Mouse (Mus musculus) hindbrain, postnatal 0 days (tissue): Measurements from ENCODE around the gene Sardh. TPM values are rescaled to one million over a fixed set of nuclear protein-coding genes. Genes with fewer than 3 reads are reported as not detected.

Experiments used
- ATAC-seq: fragments of 200-750 bp; cut with Nextera tagmentation; 2 replicates; pipeline ENCODE4 v1.8.0; 2017; ENCODE audit warnings: mild to moderate bottlenecking, moderate TSS enrichment, moderate library complexity
- DNase-seq: peaks from one replicate; pipeline ENCODE4 v3.0.0-alpha.2; 2015; ENCODE audit warnings: low spot score
- H3K27ac ChIP-seq: fragments of 300-500 bp; sonication (generic); 2 replicates; pipeline ENCODE4 v1.5.1; 2014; ENCODE audit warnings: mild to moderate bottlenecking
- H3K27me3 ChIP-seq: fragments of 300-500 bp; sonication (generic); 2 replicates; pipeline ENCODE4 v1.6.1; 2014; ENCODE audit warnings: low read length, mixed read lengths; ENCODE audit not compliant: insufficient read depth
- H3K36me3 ChIP-seq: fragments of 300-500 bp; sonication (generic); 2 replicates; pipeline ENCODE4 v1.6.1; 2014; ENCODE audit warnings: low read length, mixed read lengths; ENCODE audit not compliant: insufficient read depth
- H3K4me1 ChIP-seq: fragments of 300-500 bp; sonication (generic); 2 replicates; pipeline ENCODE4 v1.6.1; 2014; ENCODE audit warnings: antibody characterized with exemption, low read length, mixed read lengths; ENCODE audit not compliant: insufficient read depth
- H3K4me2 ChIP-seq: fragments of 300-500 bp; sonication (generic); 2 replicates; pipeline ENCODE4 v1.6.1; 2014; ENCODE audit warnings: low read depth, mild to moderate bottlenecking, low read length, moderate library complexity, mixed read lengths
- H3K4me3 ChIP-seq: fragments of 300-500 bp; sonication (generic); 2 replicates; pipeline ENCODE4 v1.5.1; 2014; ENCODE audit warnings: low read length
- H3K9ac ChIP-seq: fragments of 300-500 bp; sonication (generic); replicated peaks from 2 replicates; pipeline ENCODE4 v1.6.1; 2014; ENCODE audit warnings: mild to moderate bottlenecking, low read length, moderate library complexity, mixed read lengths
- H3K9me3 ChIP-seq: fragments of 300-500 bp; sonication (generic); 2 replicates; pipeline ENCODE4 v1.6.1; 2016; ENCODE audit warnings: low read length, mixed read lengths
- CTCF ChIP-seq: IDR thresholded peaks from 2 replicates; pipeline ENCODE4 v1.5.1; 2016; ENCODE audit warnings: antibody characterized with exemption, control low read depth, low read depth
- WGBS: fragments of 180-500 bp; shearing (Covaris S2); extraction: QIAGEN DNeasy Blood & Tissue Kit; methylation state at CpG from one replicate; pipeline ENCODE4 v1.1.7; 2014; 5-methylcytosine and 5-hydroxymethylcytosine counted together
- polyA plus RNA-seq: library from polyadenylated mRNA; unstranded; fragments of >200 nt; fragmentation: Nextera tagmentation; extraction: Ambion mirVana; gene quantifications from 2 replicates; pipeline ENCODE4 v1.2.1, GENCODE M21; 2015
- total RNA-seq: library from RNA; depleted of rRNA; stranded (reverse); fragments of >200 nt; gene quantifications from 2 replicates; pipeline ENCODE4 v1.2.3, GENCODE M21; 2014

The Sardh gene
- total and polyA plus RNA-seq, 2 experiments from 2014 or later, result 10.4 to 22.3 TPM

DNA sequence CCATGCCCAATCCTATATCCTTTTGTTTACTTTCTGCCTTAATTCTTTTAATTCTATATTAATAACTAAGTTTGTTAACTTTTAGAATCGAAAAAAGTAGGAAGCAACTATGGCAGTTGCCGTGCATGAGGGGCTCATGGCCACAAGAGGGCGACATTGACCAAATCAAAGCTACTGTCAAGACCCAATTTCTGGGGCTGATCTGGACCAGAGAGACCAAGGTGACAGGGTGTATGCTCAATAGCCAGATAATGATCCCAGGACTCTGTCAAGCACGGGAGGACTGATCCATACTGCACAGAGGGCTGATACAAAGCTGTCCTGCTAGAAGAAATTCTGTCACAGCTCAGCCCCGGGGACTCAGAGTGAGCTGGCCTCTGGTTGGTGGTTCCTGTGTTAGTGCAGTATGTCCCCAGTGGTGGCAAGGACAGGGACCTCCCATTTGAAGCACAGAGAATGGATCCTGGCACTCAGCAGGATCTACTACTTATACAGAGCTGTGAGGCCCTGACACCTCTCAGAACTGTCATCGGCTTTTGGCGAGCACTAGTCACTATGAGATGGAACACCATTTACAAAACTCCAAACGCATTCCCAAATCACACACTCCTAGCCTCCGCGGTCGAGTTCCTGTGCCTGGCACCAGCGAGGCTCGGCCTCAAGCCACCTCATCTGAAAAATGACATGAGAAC is 32.9 kb upstream of the Sardh start:
- Histone ChIP-seq H3K27ac (no peak overlapping the region), H3K4me1 (no peaks in the 10 kb centered on the region), H3K27me3 (no peaks in the 10 kb centered on the region), H3K36me3 (peaks cover 17% of the 10 kb centered on the region; the same call in 1 of the 2 replicates), H3K4me3 (no peak overlapping the region), H3K9me3 (no peaks in the 10 kb centered on the region), H3K4me2 (no peak overlapping the region), H3K9ac (no peak overlapping the region)
- peak; percentile 69; the same call in 1 of the 2 replicates for ATAC-seq
- DNase-seq, result peak; percentile 90
- WGBS, result 69% methylated on average over 13 of the region's 13 CpGs
- TF ChIP-seq CTCF, result peak; percentile 89

- H3K4me3 ChIP-seq, result no peak overlapping the region
- WGBS, result 92% methylated on average over 7 of the region's 7 CpGs
- no peak overlapping the region for H3K4me2 ChIP-seq
- DNase-seq, result no peak
- H3K27ac ChIP-seq, result no peak overlapping the region
- H3K9me3 ChIP-seq, result no peaks in the 10 kb centered on the region
- no peak for TF ChIP-seq CTCF
- no peaks in the 10 kb centered on the region for H3K4me1 ChIP-seq
- no peaks in the 10 kb centered on the region for H3K27me3 ChIP-seq
- ATAC-seq, result no peak
- H3K36me3 ChIP-seq, result peaks cover 24% of the 10 kb centered on the region
- no peak overlapping the region for H3K9ac ChIP-seq
Measured at GRCm38 (mm10) chr2:27278859-27279258, 30.7 kb upstream of the Sardh start.

DNA sequence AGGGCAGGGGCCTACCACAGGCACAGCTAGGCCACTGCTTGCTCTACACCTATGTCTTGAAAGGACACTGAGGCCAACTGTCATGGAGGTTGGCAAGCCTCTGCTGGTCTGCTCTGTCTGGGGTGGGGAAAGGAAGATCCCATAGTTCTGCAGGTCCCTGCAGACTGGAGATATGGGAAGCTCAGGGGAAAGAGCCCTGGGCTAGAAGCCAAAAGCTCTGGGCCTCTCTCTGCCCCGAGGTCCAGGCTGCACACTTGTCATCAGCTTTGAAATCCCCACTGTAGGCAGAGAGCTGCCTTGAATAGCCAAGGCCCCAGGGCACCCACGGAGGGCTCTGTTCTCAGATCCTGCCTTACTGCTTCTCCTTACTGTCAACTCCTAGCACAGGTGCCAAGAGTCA is 20.2 kb upstream of the Sardh start:
- TF ChIP-seq CTCF, result no peak
- H3K36me3 ChIP-seq, result peaks cover 31% of the 10 kb centered on the region; the same call in 1 of the 2 replicates
- WGBS, result 59% methylated on average over 2 of the region's 2 CpGs

GRCm38 (mm10) chr2:27265819-27266218 is 17.7 kb upstream of the Sardh start:
- no peak for TF ChIP-seq CTCF
- H3K4me3 ChIP-seq, result no peak overlapping the region
- ATAC-seq (no peak), DNase-seq (no peak)
- no peaks in the 10 kb centered on the region for H3K27me3 ChIP-seq
- no peaks in the 10 kb centered on the region for H3K9me3 ChIP-seq
- peaks cover 29% of the 10 kb centered on the region; the same call in 1 of the 2 replicates for H3K36me3 ChIP-seq
- H3K9ac ChIP-seq, result no peak overlapping the region
- H3K27ac ChIP-seq, result no peak overlapping the region
- H3K4me1 ChIP-seq, result no peaks in the 10 kb centered on the region
- H3K4me2 ChIP-seq, result no peak overlapping the region
- 93% methylated on average over 3 of the region's 3 CpGs for WGBS

More for the DNA sequence above, 20.2 kb upstream of the Sardh start:
- no peak overlapping the region for H3K4me3 ChIP-seq
- no peak for DNase-seq
- H3K9me3 ChIP-seq, result no peaks in the 10 kb centered on the region
- no peak overlapping the region for H3K27ac ChIP-seq
- no peak for ATAC-seq
- H3K4me1 ChIP-seq, result no peaks in the 10 kb centered on the region
- H3K9ac ChIP-seq, result no peak overlapping the region
- no peaks in the 10 kb centered on the region for H3K27me3 ChIP-seq
- no peak overlapping the region for H3K4me2 ChIP-seq

DNA sequence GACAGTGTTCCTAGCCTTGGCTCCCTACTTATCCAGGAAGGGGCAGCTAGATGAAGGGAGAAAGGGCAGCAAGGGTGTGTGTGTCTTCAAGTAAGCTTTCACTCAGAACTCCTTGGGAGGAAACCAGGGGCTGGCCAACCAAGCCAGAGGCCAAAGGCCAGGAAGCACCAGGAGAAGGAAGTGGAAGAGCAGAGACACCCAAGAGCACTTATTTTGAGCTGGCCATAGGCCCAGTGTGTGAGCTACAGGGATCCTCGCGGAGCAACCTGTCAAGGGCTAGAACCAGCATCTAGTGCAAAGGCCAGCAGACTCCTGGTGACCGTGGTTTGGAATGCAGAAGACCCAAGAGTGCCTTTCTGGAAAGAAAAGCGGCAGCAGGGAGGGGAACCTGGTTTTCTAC is 14.8 kb upstream of the Sardh start:
- no peak overlapping the region for H3K27ac ChIP-seq
- H3K9ac ChIP-seq, result no peak overlapping the region
- no peak overlapping the region for H3K4me3 ChIP-seq
- DNase-seq, result no peak
- H3K4me2 ChIP-seq, result no peak overlapping the region
- no peaks in the 10 kb centered on the region for H3K4me1 ChIP-seq
- peaks cover 24% of the 10 kb centered on the region; the same call in 1 of the 2 replicates for H3K36me3 ChIP-seq
- no peaks in the 10 kb centered on the region for H3K9me3 ChIP-seq
- TF ChIP-seq CTCF, result no peak
- ATAC-seq, result no peak
- H3K27me3 ChIP-seq, result no peaks in the 10 kb centered on the region
- 95% methylated on average over 4 of the region's 4 CpGs for WGBS

DNA sequence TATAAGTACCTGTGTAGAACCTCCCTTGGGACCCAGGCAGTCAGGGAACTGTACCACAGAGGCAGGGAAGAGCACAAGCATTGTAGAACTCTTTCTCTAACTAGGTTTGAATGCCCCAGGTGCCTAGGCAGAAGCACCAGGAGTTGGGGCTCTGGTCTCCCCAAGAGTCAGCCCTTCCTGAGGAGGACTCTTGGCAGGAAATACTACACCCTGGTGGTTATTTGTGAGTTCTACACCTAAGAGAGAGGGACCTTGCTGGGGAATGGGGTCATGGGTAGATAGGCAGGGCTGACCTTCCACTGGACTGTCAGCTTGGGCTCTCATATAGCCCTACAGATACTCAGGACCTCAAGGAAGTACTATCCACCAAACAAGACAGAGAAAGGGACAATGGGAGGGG is 3.3 kb upstream of the Sardh start:
- H3K27me3 ChIP-seq, result no peaks in the 10 kb centered on the region
- no peaks in the 10 kb centered on the region for H3K36me3 ChIP-seq
- TF ChIP-seq CTCF, result no peak
- no peak overlapping the region for H3K27ac ChIP-seq
- ATAC-seq (no peak), DNase-seq (no peak)
- no peak overlapping the region for H3K4me2 ChIP-seq
- H3K9me3 ChIP-seq, result no peaks in the 10 kb centered on the region
- peaks cover 9% of the 10 kb centered on the region; the same call in 1 of the 2 replicates for H3K4me1 ChIP-seq
- no peak overlapping the region for H3K4me3 ChIP-seq
- no peak overlapping the region for H3K9ac ChIP-seq

- ATAC-seq, result no peak
Measured at GRCm38 (mm10) chr2:27247487-27247863, 662 bp downstream of the Sardh start.

More at GRCm38 (mm10) chr2:27247487-27247863, 662 bp downstream of the Sardh start:
- no peak for DNase-seq
- TF ChIP-seq CTCF, result no peak
- H3K27ac ChIP-seq, result peak overlapping the region; percentile 54; the same call in 1 of the 2 replicates
- H3K4me1 ChIP-seq, result peaks cover 15% of the 10 kb centered on the region
- no peaks in the 10 kb centered on the region for H3K27me3 ChIP-seq
- no peaks in the 10 kb centered on the region for H3K9me3 ChIP-seq
- H3K9ac ChIP-seq, result no peak overlapping the region
- H3K4me2 ChIP-seq, result 0 out of 2 replicates have a peak overlapping the region, but pooled peaks have one; percentile 38
- no peak overlapping the region for H3K4me3 ChIP-seq
- no peaks in the 10 kb centered on the region for H3K36me3 ChIP-seq
- 49% methylated on average over 2 of the region's 2 CpGs for WGBS
